Mouse (Mus musculus) T-helper 1 cell (primary cell): Measurements from ENCODE around the gene Rbm3.
"Not testable (repeated sequence)": the region's sequence is repeated elsewhere in the genome, so short reads cannot be mapped to it uniquely, and the experiment has no call there.

Experiments
- in situ Hi-C: fragments of 300-600 bp; cut with MboI, MseI; formaldehyde crosslinking; loops from one replicate; pipeline ENCODE4 v1.15.1; 2025; ENCODE audit warnings: high pct_unique_total_duplicates

The Rbm3 gene

DNA sequence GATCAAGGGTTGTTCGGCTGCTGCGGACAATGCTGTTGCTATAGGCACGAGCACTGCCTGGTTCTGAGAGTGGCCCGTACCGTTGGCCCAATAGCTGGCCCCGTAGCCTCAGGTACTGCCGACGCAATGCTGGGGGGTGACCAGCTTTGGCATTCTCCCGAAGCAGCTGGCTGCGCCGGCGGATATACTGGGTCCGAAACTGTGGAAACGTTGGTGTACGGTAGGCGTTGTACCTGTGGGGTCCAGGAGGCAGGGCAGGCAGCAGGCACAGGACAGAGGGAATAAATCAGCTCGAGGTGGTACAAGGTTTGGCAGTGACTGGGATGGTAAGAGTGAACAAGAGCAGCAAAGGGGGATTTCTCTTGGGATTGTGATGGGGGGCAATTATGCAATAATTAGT is 14.3 kb downstream of the Rbm3 start:
- in situ Hi-C loops = no loop called here

DNA sequence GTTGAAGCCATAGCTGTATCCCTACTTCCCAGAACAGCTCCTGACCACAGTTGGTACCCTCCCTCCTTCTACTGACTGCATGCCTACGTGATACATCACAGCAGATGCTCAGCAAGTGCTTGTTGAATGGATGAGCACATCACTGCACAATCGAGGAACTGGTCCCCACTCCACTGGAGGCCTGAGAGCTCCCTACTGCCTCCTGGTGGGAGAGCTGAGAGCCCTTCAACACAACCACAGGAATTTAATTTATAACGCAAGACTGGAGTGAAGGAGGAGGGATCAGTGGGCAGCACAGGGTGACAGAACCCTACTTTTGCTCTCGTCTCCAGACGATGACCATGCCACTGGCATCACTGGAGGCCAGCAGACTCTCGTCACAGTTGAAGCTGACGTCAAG is 20.4 kb downstream of the Rbm3 start:
- in situ Hi-C loops = no loop called here

DNA sequence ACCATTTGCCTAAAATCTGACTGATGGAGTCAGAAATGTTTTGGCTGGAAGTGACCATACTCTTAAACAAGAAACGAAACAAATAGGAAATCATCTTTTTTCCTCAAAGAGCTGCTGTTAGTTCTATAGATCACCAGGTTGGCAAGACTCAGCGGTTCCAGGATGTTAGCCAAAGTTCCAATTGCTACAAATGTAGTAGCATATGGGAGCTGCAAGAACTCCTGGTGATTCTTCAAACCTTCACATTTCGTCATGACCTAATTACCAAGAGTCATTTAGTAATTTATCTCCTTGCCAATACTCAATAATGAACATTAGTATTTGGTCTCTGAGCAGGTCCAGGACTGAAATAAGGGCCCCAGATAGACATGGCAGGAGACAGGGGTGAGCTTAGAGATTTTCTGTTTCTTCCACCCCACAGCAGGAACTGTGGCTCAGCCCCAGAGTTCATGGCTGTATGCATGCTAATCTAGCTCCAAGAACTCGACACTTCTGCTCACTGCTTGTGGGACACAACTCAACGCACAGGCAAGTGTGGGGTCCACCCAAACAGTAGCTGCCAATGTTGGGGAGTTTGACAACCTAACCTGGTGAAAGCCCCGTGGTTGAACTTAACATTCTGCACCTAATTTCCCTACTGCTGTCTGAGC is 21.7 kb downstream of the Rbm3 start:
- in situ Hi-C loops = no loop called here

DNA sequence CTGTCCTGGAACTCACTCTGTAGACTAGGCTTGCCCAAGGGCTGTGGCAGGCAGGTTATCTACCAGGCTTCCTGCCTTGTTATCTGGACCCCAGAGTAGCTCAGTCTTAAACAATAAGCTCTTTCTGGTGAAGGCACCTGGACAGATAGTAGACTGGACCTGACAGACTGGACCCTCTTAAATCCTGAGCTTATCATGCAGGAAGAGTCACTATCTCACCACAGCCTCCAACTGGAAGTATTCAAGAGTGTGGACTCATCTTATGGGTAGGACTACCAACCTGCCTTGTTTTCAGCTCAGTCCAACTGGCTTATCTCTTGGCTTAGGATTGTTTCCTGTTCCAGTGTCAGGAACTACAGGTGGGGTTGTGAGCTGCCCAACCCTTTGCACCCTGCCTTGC is 28.4 kb downstream of the Rbm3 start:
- in situ Hi-C loops = no loop called here

DNA sequence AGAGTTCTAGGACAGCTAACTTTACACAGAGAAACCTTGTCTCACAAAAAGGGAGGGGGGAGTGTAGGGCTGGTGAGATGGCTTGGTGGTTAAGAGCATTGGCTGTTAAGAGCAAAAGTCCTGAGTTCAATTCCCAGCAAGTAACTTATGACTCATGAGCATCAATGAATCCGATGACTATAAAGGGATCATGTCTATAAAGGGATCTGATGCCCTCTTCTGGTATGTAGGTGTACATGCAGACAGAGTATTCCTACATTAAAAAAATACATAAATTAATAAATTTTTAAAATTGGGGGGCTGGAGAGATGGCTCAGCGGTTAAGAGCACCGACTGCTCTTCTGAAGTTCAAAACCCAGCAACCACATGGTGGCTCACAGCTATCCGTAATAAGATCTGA is 30.4 kb downstream of the Rbm3 start:
- in situ Hi-C loops = no loop called here

DNA sequence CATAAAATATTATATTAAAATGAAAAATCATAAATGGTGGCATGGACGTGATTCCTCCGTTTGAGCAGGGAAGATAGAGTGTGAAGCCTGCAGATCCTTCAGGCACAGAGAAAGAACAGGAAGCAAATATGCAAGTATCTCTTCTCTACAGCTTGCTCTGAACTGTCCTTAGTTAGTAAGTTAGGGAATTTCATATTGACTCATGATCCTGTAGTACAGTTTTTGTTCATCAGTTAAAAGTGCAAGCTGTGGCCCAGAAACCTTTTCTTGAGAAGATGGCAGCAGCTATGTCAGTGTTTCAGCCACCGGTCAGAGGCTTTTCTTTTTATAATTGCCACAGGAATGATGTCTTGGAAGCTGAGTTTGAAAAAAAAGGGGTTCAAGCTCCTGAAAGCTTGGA is 40.7 kb downstream of the Rbm3 start:
- in situ Hi-C loops = no loop called here

DNA sequence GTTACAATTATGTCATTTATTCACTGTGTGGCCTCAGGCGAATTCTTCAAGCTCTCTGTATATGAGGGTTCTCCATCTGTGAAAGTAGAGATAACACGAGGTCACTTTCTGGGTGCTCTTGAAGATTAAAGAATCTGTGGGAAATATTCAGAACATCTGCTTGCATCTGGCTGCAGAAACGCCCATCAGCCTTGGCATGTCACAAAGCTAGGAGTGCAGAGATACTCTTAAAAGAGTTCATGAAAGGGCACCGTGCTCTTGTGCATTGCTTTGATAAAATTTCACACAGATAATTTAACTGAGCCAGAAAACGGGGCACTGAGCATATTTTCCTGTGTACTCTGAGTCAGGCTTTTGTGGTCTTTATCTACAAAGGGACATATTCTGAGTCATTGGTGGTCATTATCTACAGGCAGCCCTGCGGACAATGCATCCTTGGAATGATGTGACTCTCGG is 43.4 kb downstream of the Rbm3 start:
- in situ Hi-C loops = no loop called here

DNA sequence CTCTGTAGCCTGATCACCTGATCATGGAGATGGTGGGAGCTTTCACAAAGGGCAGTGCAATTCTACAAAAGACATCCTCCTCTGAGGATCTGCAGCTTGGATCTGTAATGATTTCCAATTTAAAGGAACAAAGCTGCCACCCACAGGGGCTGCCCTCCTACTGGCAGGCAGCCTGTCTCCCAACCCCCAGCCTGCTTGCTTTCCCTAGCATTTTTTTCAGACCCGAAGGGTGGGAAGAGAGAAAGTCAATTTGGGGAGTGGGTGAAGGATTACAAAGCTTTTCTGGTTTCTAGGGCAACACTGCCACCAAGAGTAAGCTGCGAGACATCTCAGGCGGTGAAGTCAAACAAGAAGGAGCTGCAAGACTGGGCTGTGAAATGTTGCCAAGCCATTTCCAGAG is 44.7 kb downstream of the Rbm3 start:
- in situ Hi-C loops = no loop called here

DNA sequence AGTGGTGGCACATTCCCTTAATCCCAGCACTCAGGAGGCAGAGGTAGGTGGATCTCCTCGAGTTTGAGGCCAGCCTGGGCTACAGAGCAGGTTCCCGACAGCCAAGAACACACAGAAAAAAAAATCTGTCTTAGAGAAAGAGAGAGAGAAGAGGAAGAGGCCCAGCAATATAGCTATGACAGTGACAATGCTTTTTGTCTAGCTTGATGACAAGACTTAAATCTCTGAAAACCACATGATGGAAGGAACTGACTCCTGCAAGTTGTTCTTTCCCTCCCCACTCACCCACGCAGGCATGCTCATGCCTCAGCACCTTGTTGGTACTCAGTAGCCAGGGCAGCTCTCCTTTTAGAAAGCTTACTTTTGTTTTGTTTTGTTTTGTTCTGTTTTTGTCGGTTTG is 46.2 kb downstream of the Rbm3 start:
- in situ Hi-C loops = no loop called here

DNA sequence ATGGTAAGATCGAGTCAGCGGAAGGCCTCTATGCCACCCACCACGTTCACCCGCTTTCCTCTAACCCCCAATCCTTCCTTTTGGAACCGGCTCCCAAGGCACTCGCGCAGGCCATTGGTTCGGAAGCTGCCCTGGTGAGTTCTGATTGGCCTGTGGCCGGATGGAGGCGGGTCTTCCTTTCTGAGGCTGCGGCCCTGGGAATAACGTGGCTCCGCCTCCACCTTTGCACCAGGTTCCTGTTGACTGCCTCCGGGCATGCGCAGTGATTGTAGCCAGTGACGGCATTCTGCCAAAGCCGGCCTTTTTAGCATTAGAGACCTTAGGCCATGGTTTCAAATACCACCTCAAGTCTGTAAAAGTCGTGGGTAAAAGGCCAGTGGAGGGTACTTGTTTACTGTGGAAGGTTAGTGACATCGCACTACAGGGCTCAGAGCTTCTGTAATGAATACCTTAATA is 48.9 kb downstream of the Rbm3 start:
- in situ Hi-C loops = no loop called here

DNA sequence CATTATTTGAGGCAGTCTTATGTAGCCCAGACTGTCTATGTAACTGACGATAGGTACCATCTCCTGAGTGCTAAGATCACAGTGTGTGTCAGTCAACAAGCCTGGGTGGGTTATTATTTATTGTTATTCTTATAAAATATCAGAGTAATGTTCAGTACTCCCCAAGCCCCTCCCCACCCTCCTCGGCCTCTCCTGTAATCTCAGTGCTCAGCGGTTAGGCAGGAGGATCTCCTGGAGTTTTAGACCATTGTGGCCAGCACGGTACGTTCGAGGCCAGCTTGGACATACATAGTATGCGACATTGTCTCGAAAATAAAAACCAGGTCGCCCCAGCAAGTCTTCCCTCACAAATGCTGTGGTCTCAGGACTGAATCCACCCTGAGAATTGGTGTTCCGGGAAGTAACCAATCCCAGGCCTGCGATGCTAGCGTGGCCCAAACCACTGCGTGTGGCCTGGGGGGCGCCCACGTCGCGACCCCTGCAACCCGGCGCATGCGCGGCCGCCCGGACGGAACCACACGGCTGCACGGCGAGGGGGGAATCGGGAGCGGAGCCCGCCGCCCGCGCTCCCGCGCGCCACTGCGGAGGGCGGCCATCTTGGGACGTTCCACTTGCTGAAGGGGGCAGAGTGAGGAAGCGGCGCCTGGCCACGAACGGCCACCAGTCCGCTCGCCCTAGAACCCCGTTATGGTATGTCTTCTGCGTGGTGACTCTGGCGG is 49.5 kb downstream of the Rbm3 start:
- in situ Hi-C loops = not testable (repeated sequence)

DNA sequence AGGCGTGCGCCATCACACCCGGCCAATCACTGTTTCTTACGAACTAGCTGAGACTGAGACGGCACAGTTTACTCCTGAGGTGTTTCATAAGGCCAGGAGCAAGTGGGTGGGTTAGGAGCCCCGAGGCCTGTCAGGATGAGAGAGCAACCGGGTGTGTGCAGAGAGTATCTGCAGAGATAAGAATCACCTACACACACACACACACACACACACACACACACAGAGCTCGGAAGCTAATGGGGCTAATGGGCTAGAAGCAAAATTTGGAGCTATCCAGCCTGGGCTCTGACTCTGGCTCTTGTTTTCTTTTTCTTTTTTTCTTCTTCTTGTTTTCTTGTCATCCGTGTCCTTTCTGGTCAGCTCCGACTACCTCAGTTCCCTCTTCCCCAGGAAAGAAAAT is 50.1 kb downstream of the Rbm3 start:
- in situ Hi-C loops = no loop called here

DNA sequence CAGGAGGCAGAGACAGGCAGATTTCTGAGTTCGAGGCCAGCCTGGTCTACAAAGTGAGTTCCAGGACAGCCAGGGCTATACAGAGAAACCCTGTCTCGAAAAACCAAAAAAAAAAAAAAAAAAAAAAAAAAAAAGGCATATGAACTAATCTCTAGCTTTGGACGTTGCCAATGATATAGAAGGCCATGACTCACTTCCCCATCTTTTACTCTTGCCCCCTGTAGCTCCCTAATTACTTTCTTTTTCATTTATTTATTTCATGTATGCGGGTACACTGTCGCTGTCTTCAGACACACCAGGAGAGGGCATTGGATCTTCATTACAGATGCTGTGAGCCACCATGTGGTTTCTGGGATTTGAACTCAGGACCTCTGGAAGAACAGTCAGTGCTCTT is 54.7 kb downstream of the Rbm3 start:
- in situ Hi-C loops = not testable (repeated sequence)

DNA sequence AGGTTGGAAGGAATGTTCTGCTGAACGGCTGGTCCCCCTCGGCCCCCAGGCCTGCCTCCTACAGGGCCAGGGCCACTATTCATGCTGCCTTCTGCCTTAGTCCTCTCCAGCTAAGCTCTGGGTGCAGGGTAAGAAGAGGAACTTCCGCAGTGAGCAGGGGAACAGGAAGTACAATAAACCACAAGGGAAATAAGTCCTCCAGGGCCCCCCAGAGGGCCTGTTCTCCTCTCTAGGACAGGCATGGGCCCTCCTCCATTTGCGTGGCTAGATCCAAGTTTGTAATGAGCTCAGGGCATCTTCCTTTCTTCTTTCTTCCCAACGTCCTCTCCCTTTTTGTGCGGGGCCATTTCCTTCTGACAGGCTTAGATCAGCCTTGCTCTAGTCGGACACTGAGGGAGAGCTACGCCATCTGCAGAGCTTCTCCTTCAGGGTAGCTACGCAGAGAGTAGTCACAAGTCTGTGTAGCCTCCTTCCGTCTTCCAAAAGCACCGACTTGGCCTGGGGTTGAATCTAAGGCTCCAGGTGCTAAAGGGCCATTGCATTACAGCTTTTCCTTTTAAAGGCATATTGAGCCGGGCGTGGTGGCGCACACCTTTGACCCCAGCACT is 55.2 kb downstream of the Rbm3 start, which contains the start of gene Was:
TSS of gene Was (minus strand) at position 153 of the 608 bp plus-strand sequence.
- in situ Hi-C loops = no loop called here

DNA sequence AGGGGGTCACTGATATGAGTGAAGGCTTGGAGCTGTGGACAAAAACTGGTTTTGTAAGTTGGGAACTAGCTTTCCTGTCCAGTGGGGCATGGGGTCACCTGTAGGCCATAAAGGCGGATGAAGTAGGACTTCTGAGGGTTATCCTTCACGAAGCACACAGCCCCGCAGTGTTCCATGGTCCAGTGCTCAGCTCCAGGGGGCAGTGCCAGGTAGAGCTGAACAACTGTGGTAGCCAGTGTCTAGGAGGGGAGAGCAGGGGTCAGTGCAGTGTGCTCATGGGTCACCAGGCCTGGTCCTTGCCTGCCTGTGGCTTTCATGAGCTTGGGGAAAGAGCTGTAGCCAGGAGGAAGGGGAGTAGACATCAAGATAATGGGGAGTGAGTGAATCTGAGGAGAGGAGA is 55.9 kb downstream of the Rbm3 start:
- in situ Hi-C loops = no loop called here
